Mouse (Mus musculus) Patski (cell line): ENCODE data around the gene Fgfr2. TPM values are rescaled to one million over a fixed set of nuclear protein-coding genes. Genes with fewer than 3 reads are reported as not detected.

Experiments used
- ATAC-seq: fragments of 100-300 bp; one replicate; pipeline ENCODE4 v1.8.0; 2021
- CTCF ChIA-PET: fragments of 350-600 bp; sonication (Branson Sonifier 250); formaldehyde crosslinking; loops from one replicate; lab custom pipeline; 2022; ENCODE audit warnings: inconsistent platforms; lab: Charles Lee
- POLR2A ChIA-PET: fragments of 350-600 bp; sonication (Branson Sonifier 250); formaldehyde crosslinking; loops from one replicate; lab custom pipeline; 2022; ENCODE audit warnings: antibody characterized with exemption, inconsistent platforms; lab: Charles Lee
- DNase-seq: peaks from one replicate; pipeline ENCODE4 v3.0.0-alpha.2; 2011; ENCODE audit warnings: low read depth, low spot score
- H3K27me3 ChIP-seq: fragments of 371-371 bp; one replicate; pipeline ENCODE4 v1.5.1; 2021
- CTCF ChIP-seq: fragments of 100-300 bp; IDR thresholded peaks from one replicate; pipeline ENCODE4 v1.5.1; 2021
- in situ Hi-C: fragments of 300-500 bp; cut with MboI; formaldehyde crosslinking; loops from 3 replicates; pipeline ENCODE4 v1.11.1; 2018; ENCODE audit warnings: low pct_unique_long_range_greater_than_20kb, mixed read lengths
- polyA plus RNA-seq: library from polyadenylated mRNA; unstranded; gene quantifications from one replicate; pipeline ENCODE4 v1.2.3, GENCODE M21; 2021

The Fgfr2 gene
- polyA plus RNA-seq, 1 experiment from 2014 or later = 48.8 TPM

DNA sequence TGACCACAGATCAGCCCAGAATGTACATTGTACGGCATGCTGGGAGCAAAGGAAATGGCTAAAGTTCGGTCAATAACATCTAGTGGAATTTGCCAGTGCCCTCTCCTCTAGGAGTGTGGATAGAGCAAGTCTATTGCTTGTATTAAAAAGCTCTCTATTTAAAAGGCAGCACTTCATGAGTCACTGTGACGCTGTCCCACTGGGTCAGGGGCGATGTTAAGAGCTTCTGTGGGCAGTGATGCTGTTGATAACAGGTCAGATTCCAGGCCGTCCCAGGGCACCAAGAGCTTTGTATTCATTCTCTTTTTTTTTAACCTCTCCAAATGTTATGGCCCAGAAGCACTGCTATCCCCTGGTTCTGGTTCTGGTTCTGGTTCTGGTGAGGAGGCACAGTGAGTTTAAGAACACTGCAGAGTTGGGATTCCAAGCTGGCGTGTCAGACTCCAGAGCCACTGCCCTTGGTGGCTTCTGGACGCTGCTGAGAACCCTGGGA, 2366.8 kb downstream of the Fgfr2 start:
- no peak for TF ChIP-seq CTCF
- POLR2A ChIA-PET = no interaction called here
- no peaks in the 10 kb centered on the region for H3K27me3 ChIP-seq
- DNase-seq (no peak), ATAC-seq (no peak)
- in situ Hi-C loops = loop anchor here (5.0 kb wide), 1 partner anchor 291 kb away; no protein-coding TSS in a partner anchor
- CTCF ChIA-PET = interaction anchor here (0.6 kb wide), 1 partner anchor 18 kb away, joined by 3 read pairs; no protein-coding TSS in a partner anchor

GRCm38 (mm10) chr7:130754790-130755189, 2368.4 kb downstream of the Fgfr2 start:
- no peak for DNase-seq

GRCm38 (mm10) chr7:130751678-130752077, 2371.5 kb downstream of the Fgfr2 start:
- TF ChIP-seq CTCF = no peak
- H3K27me3 ChIP-seq = no peaks in the 10 kb centered on the region
- DNase-seq (no peak), ATAC-seq (no peak)
- ChIA-PET CTCF (no interaction called here), POLR2A (interaction anchor here (0.6 kb wide), 1 partner anchor 52 kb away, joined by 4 read pairs; no protein-coding TSS in a partner anchor)
- in situ Hi-C loops = no loop called here

More at GRCm38 (mm10) chr7:130754790-130755189, 2368.4 kb downstream of the Fgfr2 start:
- ChIA-PET POLR2A (no interaction called here), CTCF (interaction anchor here (0.9 to 1.7 kb wide), 4 partner anchors 8 to 150 kb away, joined by 3 to 11 read pairs (median 5); no protein-coding TSS in a partner anchor)
- in situ Hi-C loops = loop anchor here (5.0 kb wide), 1 partner anchor 293 kb away; no protein-coding TSS in a partner anchor
- no peak for ATAC-seq
- TF ChIP-seq CTCF = no peak
- no peaks in the 10 kb centered on the region for H3K27me3 ChIP-seq

DNA sequence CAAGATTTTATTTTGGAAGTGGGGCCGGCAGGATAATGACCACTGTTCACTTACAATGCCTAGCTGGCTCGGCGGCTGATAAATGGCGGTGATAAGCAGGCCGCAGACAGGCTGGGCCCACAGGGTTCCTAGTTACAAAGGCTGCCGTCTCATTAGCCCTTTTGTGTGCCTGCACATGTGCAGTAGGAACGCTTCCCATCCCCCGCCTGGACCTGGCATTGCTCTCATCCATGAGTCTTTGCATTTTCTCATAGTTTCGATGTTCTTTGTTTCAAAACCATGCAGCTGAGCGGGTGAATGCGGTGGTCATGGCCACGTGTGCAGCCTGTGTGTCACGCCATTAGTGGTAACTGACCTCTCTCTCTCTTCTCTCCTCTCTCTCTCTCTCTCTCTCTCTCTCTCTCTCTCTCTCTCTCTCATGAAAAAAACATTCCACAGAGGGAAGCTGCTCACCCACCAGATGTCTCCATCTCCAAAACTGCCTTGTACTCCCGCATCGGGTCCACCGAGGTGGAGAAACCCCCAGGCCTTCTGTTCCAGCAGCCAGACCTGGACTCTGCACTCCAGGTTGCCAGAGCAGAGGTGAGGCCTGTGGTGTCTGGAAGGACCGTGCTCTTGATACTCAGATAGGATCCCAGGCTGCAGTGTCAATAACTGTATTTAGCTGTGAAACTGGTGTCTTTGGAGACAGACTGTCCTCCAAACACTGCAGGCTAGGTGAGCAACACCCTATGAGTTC, 2372.2 kb downstream of the Fgfr2 start:
- POLR2A ChIA-PET = interaction anchor here (0.6 kb wide), 1 partner anchor 52 kb away, joined by 4 read pairs; no protein-coding TSS in a partner anchor
- in situ Hi-C loops = no loop called here
- CTCF ChIA-PET = interaction anchor here (1.0 kb wide), 1 partner anchor 216 kb away, joined by 4 read pairs; no protein-coding TSS in a partner anchor
- TF ChIP-seq CTCF = no peak
- no peaks in the 10 kb centered on the region for H3K27me3 ChIP-seq
- no peak for ATAC-seq
- DNase-seq = no peak

DNA sequence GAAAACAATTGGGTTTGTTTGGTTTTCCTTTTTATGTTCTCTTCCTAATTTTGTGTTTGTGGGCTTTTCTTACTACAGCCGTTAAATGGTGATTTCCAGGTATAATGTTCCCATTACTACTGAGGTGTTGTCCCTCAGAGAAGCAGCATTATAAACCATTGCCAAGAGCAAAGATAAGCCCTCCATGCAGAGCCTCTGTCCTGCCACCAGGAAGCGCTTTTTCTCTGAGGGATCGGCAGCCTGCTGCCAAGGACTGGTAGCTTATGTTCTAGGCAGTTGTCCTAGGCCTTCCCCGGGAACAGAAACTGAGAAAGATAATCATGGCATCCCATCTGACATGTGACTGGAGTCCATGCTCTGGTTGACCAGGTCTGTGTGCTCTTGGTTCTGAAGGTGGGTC, 2374.0 kb downstream of the Fgfr2 start:
- DNase-seq (no peak), ATAC-seq (no peak)
- no peaks in the 10 kb centered on the region for H3K27me3 ChIP-seq
- TF ChIP-seq CTCF = no peak
- ChIA-PET POLR2A (no interaction called here), CTCF (interaction anchor here (3.2 kb wide), 1 partner anchor 13 kb away, joined by 11 read pairs; no protein-coding TSS in a partner anchor)
- in situ Hi-C loops = no loop called here

DNA sequence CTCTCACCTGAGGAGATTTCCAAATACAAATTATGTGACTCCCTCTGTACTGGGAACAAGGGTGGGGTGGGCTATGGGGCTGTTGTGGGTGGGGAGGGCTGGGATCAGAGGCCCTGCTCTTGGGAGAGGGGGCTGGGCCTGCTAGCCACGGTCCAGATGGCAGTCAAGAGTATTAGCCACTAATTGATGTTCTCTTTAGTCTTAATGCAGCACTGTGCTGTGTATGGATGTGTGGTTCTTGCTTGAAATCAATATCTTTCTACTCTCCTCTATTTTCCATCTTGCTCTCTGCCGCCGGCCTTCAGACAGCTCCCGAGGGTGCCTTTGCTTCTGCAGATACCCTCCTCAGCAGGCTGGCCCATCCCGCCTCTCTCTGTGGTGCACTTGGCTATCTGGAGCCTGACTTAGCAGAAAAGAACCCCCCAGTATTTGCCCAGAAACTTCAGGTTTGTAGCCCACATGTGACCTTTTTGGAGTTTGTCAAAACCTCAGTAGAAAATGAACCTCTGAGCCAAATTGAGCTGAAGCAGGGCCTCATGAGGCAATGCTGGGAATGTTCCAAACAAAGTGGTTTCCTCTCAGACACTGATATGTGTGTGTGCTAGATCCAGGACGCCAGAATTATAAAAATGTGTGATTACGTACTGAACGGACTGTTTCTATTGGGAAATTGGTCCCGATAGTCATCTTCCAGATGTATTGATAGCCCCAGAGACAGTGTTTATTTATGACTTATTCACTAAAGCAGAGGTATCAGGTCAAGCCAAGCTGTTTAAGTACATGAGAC, 2379.7 kb downstream of the Fgfr2 start:
- ChIA-PET CTCF (interaction anchor here (0.9 kb wide), 1 partner anchor 11 kb away, joined by 4 read pairs; no protein-coding TSS in a partner anchor), POLR2A (no interaction called here)
- H3K27me3 ChIP-seq = no peaks in the 10 kb centered on the region
- DNase-seq = no peak
- no peak for ATAC-seq
- TF ChIP-seq CTCF = no peak
- in situ Hi-C loops = no loop called here

- no peak for TF ChIP-seq CTCF
- no peak for DNase-seq
- ChIA-PET POLR2A (no interaction called here), CTCF (interaction anchor here (1.3 kb wide), 1 partner anchor 36 kb away, joined by 4 read pairs; no protein-coding TSS in a partner anchor)
- H3K27me3 ChIP-seq = no peaks in the 10 kb centered on the region
- in situ Hi-C loops = no loop called here
- ATAC-seq = no peak
Observed at GRCm38 (mm10) chr7:130741099-130741498, 2382.1 kb downstream of the Fgfr2 start.

GRCm38 (mm10) chr7:130734195-130734787, 2388.9 kb downstream of the Fgfr2 start:
- no peak for DNase-seq
- ChIA-PET POLR2A (interaction anchor here (0.7 kb wide), 1 partner anchor 31 kb away, joined by 3 read pairs; no protein-coding TSS in a partner anchor), CTCF (interaction anchor here (0.9 to 2.1 kb wide), 6 partner anchors 8 to 61 kb away, joined by 3 to 5 read pairs (median 3); no protein-coding TSS in a partner anchor)
- TF ChIP-seq CTCF = peak; percentile 63
- in situ Hi-C loops = no loop called here
- no peak for ATAC-seq
- H3K27me3 ChIP-seq = no peaks in the 10 kb centered on the region

DNA sequence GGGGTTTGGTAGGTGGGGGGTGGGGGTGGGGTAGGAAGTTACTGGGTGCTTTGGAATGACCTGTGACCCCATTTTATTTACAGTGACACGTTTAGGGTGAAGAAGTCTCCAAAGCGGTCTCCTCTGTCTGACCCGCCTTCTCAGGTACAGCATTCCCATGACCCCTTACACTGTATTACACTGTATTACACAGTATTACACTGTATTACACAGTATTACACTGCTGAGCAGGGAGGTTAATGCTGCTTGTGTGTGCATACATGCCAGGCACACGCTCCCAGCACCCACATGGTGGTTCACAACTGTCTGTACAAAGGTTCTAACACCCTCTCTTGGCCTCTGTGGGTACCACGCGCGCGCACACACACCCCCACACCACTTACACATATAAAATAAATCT, 2389.7 kb downstream of the Fgfr2 start:
- DNase-seq (no peak), ATAC-seq (no peak)
- no peak for TF ChIP-seq CTCF
- CTCF ChIA-PET = interaction anchor here (1.1 to 2.1 kb wide), 3 partner anchors 9 to 37 kb away, joined by 3 to 5 read pairs (median 4); no protein-coding TSS in a partner anchor
- in situ Hi-C loops = no loop called here
- H3K27me3 ChIP-seq = no peaks in the 10 kb centered on the region
- POLR2A ChIA-PET = no interaction called here
